Mouse (Mus musculus): Measurements from ENCODE around the gene Mcoln2.

Gene Mcoln2

DNA sequence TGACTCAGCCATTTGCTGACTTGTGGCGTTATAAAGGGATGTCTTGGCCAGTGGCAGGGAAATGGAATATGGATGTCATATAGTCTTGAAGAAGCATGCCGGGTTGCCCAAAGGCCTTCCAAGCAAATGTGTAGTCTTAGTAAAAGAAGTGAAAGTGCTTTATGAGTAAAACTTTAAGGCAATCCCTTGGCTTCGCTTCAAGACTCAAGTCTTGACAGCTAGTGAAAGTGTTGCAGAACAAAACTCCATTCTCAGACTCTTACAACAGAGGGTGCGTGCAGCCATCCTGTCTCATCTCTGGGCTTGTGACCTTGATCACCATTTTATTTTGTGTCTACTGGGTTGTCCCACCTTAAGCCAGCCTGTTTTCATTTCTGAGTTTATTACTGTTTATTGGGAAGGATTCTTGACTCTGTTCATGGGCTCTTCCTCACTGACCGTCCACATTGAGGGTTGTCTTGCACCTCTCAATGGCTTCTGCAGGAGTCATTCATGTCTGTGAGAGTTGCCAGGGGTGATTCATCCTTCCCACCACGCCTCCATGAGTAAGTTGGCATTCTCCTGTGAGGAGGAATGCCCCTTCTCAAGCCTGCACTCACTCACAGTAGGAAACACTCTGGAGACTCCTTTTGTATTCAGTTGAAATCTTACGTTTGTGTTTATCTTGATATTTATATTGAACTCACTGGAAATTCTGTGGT is 75.6 kb downstream of the Mcoln2 start:
- no peak for DNase-seq (ENCODE audit: low spot score in 2 of 2)

GRCm38 (mm10) chr3:146227427-146227826 is 77.8 kb downstream of the Mcoln2 start:
- DNase-seq (ENCODE audit: low spot score in 2 of 2), result no peak

GRCm38 (mm10) chr3:146228559-146229310 is 79.1 kb downstream of the Mcoln2 start:
- DNase-seq (ENCODE audit: low spot score in 2 of 2), result no peak

GRCm38 (mm10) chr3:146232708-146233107 is 83.1 kb downstream of the Mcoln2 start:
- DNase-seq (ENCODE audit: low spot score in 2 of 2), result no peak

- DNase-seq (ENCODE audit: low spot score in 2 of 2), result no peak
Observed at GRCm38 (mm10) chr3:146233741-146234140, 84.1 kb downstream of the Mcoln2 start.

DNA sequence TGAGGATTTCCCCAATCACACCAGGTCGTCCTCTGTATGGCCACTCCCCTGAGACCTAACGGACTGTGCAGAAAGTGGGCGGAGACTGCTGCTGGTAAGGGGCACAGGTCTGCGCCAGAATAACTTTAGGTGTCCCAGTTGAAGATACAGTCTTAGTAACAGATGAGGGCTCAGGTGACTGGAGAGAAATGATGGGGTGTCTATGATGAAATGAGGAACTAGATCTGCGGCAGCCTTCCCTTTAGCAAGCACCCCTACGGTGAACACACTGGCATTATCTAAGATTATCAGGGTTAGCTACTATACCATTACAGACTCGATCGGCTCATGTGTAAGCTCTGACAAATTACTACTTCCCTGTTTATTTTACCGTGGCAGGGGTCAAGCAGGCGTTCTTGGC is 84.9 kb downstream of the Mcoln2 start:
- DNase-seq (ENCODE audit: low spot score in 2 of 2), result no peak

DNA sequence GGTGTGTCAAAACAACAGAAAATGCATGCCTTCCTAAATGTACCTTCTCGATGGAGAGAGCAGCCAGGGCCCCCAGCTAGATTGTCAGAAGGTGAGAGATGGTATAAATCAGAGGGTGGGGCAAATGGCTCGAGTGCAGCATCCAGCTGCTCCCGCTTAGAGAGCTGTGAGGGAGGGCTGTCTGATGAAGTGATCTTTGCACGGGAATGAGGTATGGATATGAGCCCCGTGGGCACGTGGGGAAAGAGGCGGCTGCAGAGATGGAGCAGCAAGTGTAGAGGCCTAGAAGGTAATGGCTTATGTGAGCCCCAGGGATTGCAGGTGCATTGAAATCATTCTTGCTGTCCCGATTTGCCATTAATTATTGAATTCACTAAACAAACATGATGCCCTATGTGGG is 86.6 kb downstream of the Mcoln2 start:
- DNase-seq (ENCODE audit: low spot score in 2 of 2), result no peak

GRCm38 (mm10) chr3:146237676-146238075 is 88.0 kb downstream of the Mcoln2 start:
- DNase-seq (ENCODE audit: low spot score in 2 of 2), result no peak

DNA sequence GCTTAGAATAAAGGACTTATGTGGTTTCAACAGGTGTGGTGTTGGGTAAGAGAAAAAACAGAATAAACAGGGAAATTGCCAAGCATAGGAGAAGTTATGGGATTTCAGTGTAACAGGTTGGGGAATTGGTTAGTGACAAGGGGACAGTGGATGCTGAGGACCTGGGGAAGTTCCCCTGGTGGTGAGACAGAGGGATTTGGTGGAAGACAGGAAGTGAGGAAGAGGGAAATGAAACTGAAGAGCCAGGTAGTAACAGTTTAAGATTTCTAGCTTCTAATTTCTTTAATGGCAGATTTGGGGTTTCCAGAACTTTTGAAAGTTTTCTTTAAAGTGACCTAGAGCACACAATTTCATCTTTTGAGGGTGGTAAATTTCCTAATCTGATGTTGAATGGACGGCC is 95.0 kb downstream of the Mcoln2 start:
- no peak for DNase-seq (ENCODE audit: low spot score in 2 of 2)
